In genomic region chr1:119077933-119078332, GRCm38 (mm10) we compare ENCODE assay signal across 25 mouse cellular contexts. TPM values are rescaled to one million over a fixed set of nuclear protein-coding genes. Genes with fewer than 3 reads are reported as not detected.
DNase-seq lines count a peak whose midpoint lies in the region; ATAC-seq and TF ChIP-seq lines count a peak whose summit lies in the region.
"Had no signal": no experiment of that assay in that cellular context is flagged by ENCODE, and none has a peak within 500 bp of the region (broad histone marks: within the 10 kb centered on the region; RNA-seq: fewer than 3 reads in every experiment).

No protein-coding gene starts in this region.

- no peaks in the 10 kb centered on the region for H3K36me3 ChIP-seq in kidney, embryonic 14.5 days (ENCODE audit: control insufficient read depth, insufficient read depth, low read length)
- H3K36me3 ChIP-seq in stomach, embryonic 15.5 days: no peaks in the 10 kb centered on the region
- H3K36me3 ChIP-seq in stomach, postnatal 0 days (ENCODE audit: control insufficient read depth, insufficient read depth, low read length): no peaks in the 10 kb centered on the region
- no peaks in the 10 kb centered on the region for H3K36me3 ChIP-seq in lung, postnatal 0 days (ENCODE audit: insufficient read depth, low read length)
- H3K36me3 ChIP-seq: embryonic facial prominence, embryonic 13.5 days; heart, embryonic 10.5 days; heart, embryonic 15.5 days; midbrain, embryonic 12.5 days; neural tube, embryonic 12.5 days had no signal

- no peaks in the 10 kb centered on the region for H3K9me3 ChIP-seq in kidney, embryonic 14.5 days (ENCODE audit: control insufficient read depth, low read length)
- no peaks in the 10 kb centered on the region for H3K9me3 ChIP-seq in stomach, embryonic 15.5 days
- H3K9me3 ChIP-seq in stomach, postnatal 0 days (ENCODE audit: control insufficient read depth, low read length): no peaks in the 10 kb centered on the region
- H3K9me3 ChIP-seq in lung, postnatal 0 days (ENCODE audit: low read length): no peaks in the 10 kb centered on the region
- H3K9me3 ChIP-seq: embryonic facial prominence, embryonic 13.5 days; heart, embryonic 10.5 days; heart, embryonic 15.5 days; megakaryocyte, embryonic 14.5 days; midbrain, embryonic 12.5 days; neural tube, embryonic 12.5 days had no signal

- no peak overlapping the region for H3K4me3 ChIP-seq in kidney, embryonic 14.5 days (ENCODE audit: low read length)
- no peak overlapping the region for H3K4me3 ChIP-seq in stomach, embryonic 15.5 days (replicated peaks)
- H3K4me3 ChIP-seq in stomach, postnatal 0 days (ENCODE audit: low read depth, low read length): no peak overlapping the region
- no peak overlapping the region for H3K4me3 ChIP-seq in lung, postnatal 0 days (ENCODE audit: low read depth, low read length)
- H3K4me3 ChIP-seq: embryonic facial prominence, embryonic 13.5 days; erythroblast, embryonic 14.5 days; heart, embryonic 15.5 days; megakaryocyte, embryonic 14.5 days; midbrain, embryonic 12.5 days; myocyte; neural tube, embryonic 12.5 days had no signal

- TF ChIP-seq EP300 in stomach, postnatal 0 days (optimal IDR thresholded peaks at IDR 0.05): no peak
- no peak for TF ChIP-seq EP300 in lung, postnatal 0 days (IDR thresholded peaks at IDR 0.05)

- TF ChIP-seq CTCF in stomach, postnatal 0 days (IDR thresholded peaks at IDR 0.05; ENCODE audit: low read depth): no peak
- no peak for TF ChIP-seq CTCF in lung, postnatal 0 days (IDR thresholded peaks at IDR 0.05)

- ATAC-seq in kidney, embryonic 14.5 days (ENCODE audit: low FRiP score, low TSS enrichment): peak; percentile 26; the same call in 1 of the 2 replicates
- 0 out of 2 replicates have a peak, but pooled peaks have one; percentile 33 for ATAC-seq in stomach, embryonic 15.5 days (ENCODE audit: insufficient read depth, low FRiP score, low read depth)
- no peak for ATAC-seq in stomach, postnatal 0 days (ENCODE audit: low FRiP score, low TSS enrichment)
- no peak for ATAC-seq in lung, postnatal 0 days
- ATAC-seq: intestine, embryonic 16.5 days had no signal

- no peak overlapping the region for H3K4me2 ChIP-seq in kidney, embryonic 14.5 days (replicated peaks; ENCODE audit: low read depth, low read length)
- H3K4me2 ChIP-seq in stomach, embryonic 15.5 days: no peak overlapping the region
- H3K4me2 ChIP-seq in stomach, postnatal 0 days (replicated peaks; ENCODE audit: low read depth): no peak overlapping the region
- H3K4me2 ChIP-seq in lung, postnatal 0 days (replicated peaks; ENCODE audit: low read depth, low read length): no peak overlapping the region
- H3K4me2 ChIP-seq: embryonic facial prominence, embryonic 13.5 days; heart, embryonic 15.5 days; liver, embryonic 11.5 days; midbrain, embryonic 12.5 days had no signal

- H3K27ac ChIP-seq in kidney, embryonic 14.5 days (ENCODE audit: low read depth, low read length): no peak overlapping the region
- H3K27ac ChIP-seq in stomach, embryonic 15.5 days: no peak overlapping the region
- no peak overlapping the region for H3K27ac ChIP-seq in stomach, postnatal 0 days (replicated peaks)
- H3K27ac ChIP-seq in lung, postnatal 0 days (ENCODE audit: low read length): no peak overlapping the region
- H3K27ac ChIP-seq: embryonic facial prominence, embryonic 13.5 days; heart, embryonic 10.5 days; heart, embryonic 15.5 days; midbrain, embryonic 12.5 days; neural tube, embryonic 12.5 days had no signal

- H3K4me1 ChIP-seq in kidney, embryonic 14.5 days (ENCODE audit: control insufficient read depth, insufficient read depth, low read length): no peaks in the 10 kb centered on the region
- no peaks in the 10 kb centered on the region for H3K4me1 ChIP-seq in stomach, embryonic 15.5 days
- no peaks in the 10 kb centered on the region for H3K4me1 ChIP-seq in stomach, postnatal 0 days (replicated peaks; ENCODE audit: control insufficient read depth, insufficient read depth)
- H3K4me1 ChIP-seq in lung, postnatal 0 days (ENCODE audit: insufficient read depth, low read depth, low read length): no peaks in the 10 kb centered on the region
- H3K4me1 ChIP-seq: megakaryocyte, embryonic 14.5 days; neural tube, embryonic 12.5 days had no signal

- DNase-seq in kidney, adult 11 months: no peak
- no peak for DNase-seq in stomach, postnatal 0 days (ENCODE audit: low spot score)
- peak; percentile 28 for DNase-seq in R1 (ENCODE audit: low read depth, low spot score)
- no peak for DNase-seq in cerebellum, adult 9-11 months
- no peak for DNase-seq in lung, postnatal 0 days (ENCODE audit: low spot score)
- DNase-seq: adrenal gland, postnatal 25 days; B cell, adult 2 months; cerebellum, adult 11-12 months; cerebellum, postnatal 25 days; gastrocnemius, postnatal 14 days; kidney, postnatal 36 days; lung, postnatal 4 days; thymus, postnatal 14 days had no signal

- 86% methylated on average over 7 of the region's 7 CpGs for WGBS in kidney, embryonic 14.5 days
- 84% methylated on average over 7 of the region's 7 CpGs for WGBS in stomach, embryonic 15.5 days
- WGBS in stomach, postnatal 0 days: 86% methylated on average over 7 of the region's 7 CpGs
- 76% methylated on average over 7 of the region's 7 CpGs for WGBS in lung, postnatal 0 days

- H3K27me3 ChIP-seq in kidney, embryonic 14.5 days (ENCODE audit: control insufficient read depth, insufficient read depth, low read length): peaks cover 12% of the 10 kb centered on the region; the same call in 1 of the 2 replicates
- H3K27me3 ChIP-seq in stomach, embryonic 15.5 days (replicated peaks): no peaks in the 10 kb centered on the region
- H3K27me3 ChIP-seq in stomach, postnatal 0 days (ENCODE audit: control insufficient read depth, insufficient read depth, low read length): no peaks in the 10 kb centered on the region
- H3K27me3 ChIP-seq in lung, postnatal 0 days (replicated peaks; ENCODE audit: insufficient read depth, low read length): peaks cover 4% of the 10 kb centered on the region

- no peak overlapping the region for H3K9ac ChIP-seq in kidney, embryonic 14.5 days (ENCODE audit: low read depth, low read length)
- no peak overlapping the region for H3K9ac ChIP-seq in stomach, embryonic 15.5 days
- no peak overlapping the region for H3K9ac ChIP-seq in stomach, postnatal 0 days (ENCODE audit: low read length)
- no peak overlapping the region for H3K9ac ChIP-seq in lung, postnatal 0 days (replicated peaks; ENCODE audit: low read depth)
- H3K9ac ChIP-seq: embryonic facial prominence, embryonic 13.5 days; heart, embryonic 15.5 days; midbrain, embryonic 12.5 days; neural tube, embryonic 12.5 days had no signal

RNA-seq across cellular contexts. Expression of gene Gli2, which starts 24.5 kb away (rescaled TPM):
- polyA plus RNA-seq in kidney, embryonic 14.5 days (2014; fragmentation: Nextera tagmentation; extraction: Ambion mirVana): 8.2 and 10.3 TPM in 2 replicates
- polyA plus RNA-seq in stomach, embryonic 15.5 days (2015; fragmentation: Nextera tagmentation; extraction: Ambion mirVana): 7.7 and 8.1 TPM in 2 replicates
- polyA plus RNA-seq in stomach, postnatal 0 days (2015; fragmentation: Nextera tagmentation; extraction: Ambion mirVana): 1.8 and 2.0 TPM in 2 replicates
- 1.9 and 2.7 TPM in 2 replicates for polyA plus RNA-seq in lung, postnatal 0 days (2015; fragmentation: Nextera tagmentation; extraction: Ambion mirVana)
- polyA plus RNA-seq: erythroblast, embryonic 14.5 days had no signal

Comparison
In these comparisons a context has a peak if more than half of its experiments do, and no peak if none do; other contexts are left out.
1. ATAC-seq: peak in kidney, embryonic 14.5 days (single experiment) and stomach, embryonic 15.5 days (single experiment); none in stomach, postnatal 0 days (single experiment) and lung, postnatal 0 days (single experiment).